Mouse (Mus musculus) gastrocnemius, postnatal 4 days (tissue): ENCODE data around the gene Bcl2l12. TPM values are rescaled to one million over a fixed set of nuclear protein-coding genes. Genes with fewer than 3 reads are reported as not detected.
"Not testable (repeated sequence)": the region's sequence is repeated elsewhere in the genome, so short reads cannot be mapped to it uniquely, and the experiment has no call there.

Source experiments
- DNase-seq, 2 experiments: peaks; one replicate each; pipeline ENCODE4 v3.0.0; 2021 to 2022; ENCODE audit warnings: low spot score in 2 of 2, mixed read lengths in 2 of 2
- long read RNA-seq, 2 experiments: library from polyadenylated mRNA; stranded (forward); transcript quantifications; one replicate each; pipeline ENCODE4 v2.0.0; 2021
- total RNA-seq, 2 experiments: library from RNA; stranded (reverse); gene quantifications; 2 replicates each; pipeline ENCODE4 v1.2.3; 2021

The Bcl2l12 gene
- total RNA-seq = 10 to 100 TPM; 21.5 to 22.0 TPM
- long read RNA-seq, experiment 1, transcript Bcl2l12-201 (7 exons, 1,075 nt) = major isoform, 18 of 19 reads
- long read RNA-seq, experiment 1, partial matches to known transcripts = 0 of 19 reads
- long read RNA-seq, experiment 1, other reads (novel, unspliced or antisense) = 1 of 19 reads
- long read RNA-seq, experiment 2, transcript Bcl2l12-201 (7 exons, 1,075 nt) = major isoform, 11 of 15 reads
- long read RNA-seq, experiment 2, partial matches to known transcripts = 2 of 15 reads
- long read RNA-seq, experiment 2, other reads (novel, unspliced or antisense) = 2 of 15 reads

DNA sequence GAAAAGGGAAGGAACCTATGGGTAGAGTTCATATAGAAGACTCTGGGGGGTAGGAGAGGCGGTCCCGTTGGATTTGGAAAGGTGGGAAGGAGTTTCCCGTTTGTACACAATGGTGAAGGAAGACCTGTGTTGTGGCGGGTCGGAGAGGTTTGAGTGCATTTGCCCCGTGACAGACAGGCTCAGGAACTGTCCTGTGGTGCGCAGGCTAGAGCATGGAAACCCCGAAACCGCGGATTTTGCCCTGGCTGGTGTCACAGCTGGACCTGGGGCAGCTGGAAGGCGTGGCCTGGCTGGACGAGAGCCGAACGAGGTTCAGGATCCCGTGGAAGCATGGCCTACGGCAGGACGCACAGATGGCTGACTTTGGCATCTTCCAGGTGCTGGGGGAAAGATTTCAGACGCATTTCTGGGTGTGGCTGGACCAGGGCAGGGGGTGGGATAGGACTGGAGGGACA is at the start of gene Bcl2l12:
Gene Bcl2l12, minus strand, starts transcription at position 212 of the 455 bp plus-strand sequence.
- peak in 1 of 2 experiments; percentile 70 for DNase-seq

DNA sequence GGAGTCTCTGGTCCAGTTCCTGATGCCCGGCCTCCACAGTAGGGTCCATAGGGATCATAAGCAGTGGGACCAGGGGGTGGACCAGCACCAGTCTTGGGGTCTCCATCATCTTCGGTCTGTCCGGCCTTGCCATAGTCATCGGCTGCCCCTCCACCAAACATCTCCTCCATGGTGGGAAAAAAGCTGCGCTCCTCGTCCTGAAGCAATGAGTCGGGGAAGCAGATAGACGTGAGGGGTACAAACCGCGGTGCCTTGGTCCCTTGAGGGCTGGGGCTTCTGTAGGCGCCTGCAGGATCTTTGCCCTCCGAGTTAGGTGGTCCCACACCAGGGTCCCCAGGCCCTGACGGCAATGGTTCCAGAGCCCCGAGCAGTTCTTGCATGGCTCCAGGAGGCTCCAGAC is 49.0 kb upstream of the Bcl2l12 start:
- no peak for DNase-seq

DNA sequence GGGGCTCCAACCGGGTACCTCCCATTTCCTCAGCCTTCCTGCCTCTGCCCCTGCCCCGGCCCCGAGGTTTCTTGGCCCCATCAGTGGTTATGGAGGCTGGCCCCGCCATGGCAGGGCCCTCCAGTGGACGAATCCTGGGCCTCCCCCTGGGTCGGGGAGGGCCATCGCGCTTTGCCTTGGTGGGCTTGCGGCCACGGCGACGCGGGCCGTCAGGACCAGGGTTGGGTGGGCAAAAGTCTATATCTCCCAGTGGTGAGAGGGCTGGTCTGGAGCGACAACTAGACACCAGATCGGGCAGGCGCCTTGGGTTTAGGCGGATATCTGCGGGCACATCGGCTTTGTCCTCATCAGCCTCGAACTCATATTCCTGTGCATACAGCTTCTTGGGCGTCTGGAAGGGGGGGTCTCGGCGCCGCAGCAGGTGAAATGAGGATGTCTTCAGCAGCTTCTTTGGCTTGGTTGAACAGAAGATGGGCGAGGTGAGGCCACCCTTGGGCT is 48.4 kb upstream of the Bcl2l12 start:
- DNase-seq = no peak

DNA sequence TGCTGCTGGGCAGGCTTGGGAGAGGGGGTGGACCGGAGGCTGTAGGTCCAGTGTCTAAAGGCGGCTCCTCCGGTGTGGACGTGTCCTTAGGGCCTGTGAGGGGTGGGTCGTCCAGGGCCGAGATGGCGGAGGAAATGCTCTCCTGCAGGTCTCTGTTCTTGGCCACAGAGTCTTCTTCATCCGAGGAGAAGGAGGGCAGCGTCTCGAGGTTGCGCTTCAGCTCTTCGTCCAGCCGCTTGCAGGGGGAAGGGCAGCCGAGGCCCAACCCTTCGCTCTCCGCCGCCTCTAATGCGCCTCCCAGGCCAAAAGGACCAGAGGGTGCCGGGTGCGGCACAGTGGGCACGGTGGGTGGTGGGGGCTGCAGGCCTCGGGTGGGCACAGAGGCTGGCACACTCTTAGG is 47.2 kb upstream of the Bcl2l12 start:
- no peak for DNase-seq

DNA sequence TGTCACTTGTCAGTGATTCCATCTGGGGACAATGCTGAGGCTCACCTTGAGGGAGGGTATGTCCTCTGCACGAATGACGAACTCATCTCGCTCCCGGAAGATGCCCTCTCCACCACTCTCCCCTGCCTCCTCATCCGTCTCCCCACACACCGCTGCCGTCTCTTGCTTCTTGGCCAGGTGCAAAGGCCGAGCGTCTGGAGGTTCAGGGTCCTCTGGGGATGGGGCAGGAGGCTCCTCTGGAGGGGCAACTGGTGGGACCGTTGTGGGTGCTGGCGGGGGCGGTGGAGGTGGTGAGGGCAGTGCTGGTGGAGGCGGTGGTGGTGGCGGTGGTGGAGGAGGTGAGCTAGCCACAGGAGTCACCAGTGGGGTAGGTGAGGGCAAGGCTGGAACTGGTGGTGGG is 44.8 kb upstream of the Bcl2l12 start:
- no peak for DNase-seq

DNA sequence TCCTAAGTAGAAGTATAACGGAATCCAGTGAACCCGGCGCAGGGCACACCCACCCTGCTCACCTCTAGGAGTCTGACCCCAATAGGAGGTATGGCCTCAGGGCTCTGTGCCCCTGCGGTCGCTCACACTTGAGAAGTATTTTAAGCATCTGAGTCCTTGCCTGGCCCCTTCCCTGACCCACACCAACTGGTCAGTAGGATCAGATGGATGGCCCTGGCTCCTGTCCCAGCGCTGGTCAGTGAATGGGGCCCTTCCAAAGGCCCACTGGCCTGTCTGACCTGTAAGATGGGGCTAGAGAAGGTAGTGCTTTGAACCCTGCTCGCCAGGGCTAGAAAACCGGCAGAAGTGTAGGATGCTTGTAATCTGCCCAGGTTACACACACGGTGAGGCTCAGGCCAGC is 42.3 kb upstream of the Bcl2l12 start:
- DNase-seq = no peak

DNA sequence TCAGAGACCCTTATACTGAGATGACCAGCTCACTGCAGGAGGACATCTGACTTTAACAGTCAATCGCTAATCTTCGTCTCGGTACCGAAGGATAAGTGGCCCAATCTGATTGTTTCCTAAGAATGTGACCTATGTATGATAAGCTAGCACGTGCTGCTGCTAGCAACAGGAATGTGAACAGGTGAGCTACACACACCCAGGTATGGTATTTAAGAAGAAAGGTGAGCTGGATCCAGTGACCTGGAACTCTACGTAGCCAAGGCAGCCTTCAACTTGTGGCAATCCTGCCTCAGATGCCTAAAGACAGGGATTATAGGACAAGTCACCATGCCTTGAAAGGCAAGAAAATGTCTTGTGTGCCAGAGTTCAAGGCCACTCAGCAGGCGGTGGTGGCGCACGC is 39.9 kb upstream of the Bcl2l12 start:
- no peak for DNase-seq

DNA sequence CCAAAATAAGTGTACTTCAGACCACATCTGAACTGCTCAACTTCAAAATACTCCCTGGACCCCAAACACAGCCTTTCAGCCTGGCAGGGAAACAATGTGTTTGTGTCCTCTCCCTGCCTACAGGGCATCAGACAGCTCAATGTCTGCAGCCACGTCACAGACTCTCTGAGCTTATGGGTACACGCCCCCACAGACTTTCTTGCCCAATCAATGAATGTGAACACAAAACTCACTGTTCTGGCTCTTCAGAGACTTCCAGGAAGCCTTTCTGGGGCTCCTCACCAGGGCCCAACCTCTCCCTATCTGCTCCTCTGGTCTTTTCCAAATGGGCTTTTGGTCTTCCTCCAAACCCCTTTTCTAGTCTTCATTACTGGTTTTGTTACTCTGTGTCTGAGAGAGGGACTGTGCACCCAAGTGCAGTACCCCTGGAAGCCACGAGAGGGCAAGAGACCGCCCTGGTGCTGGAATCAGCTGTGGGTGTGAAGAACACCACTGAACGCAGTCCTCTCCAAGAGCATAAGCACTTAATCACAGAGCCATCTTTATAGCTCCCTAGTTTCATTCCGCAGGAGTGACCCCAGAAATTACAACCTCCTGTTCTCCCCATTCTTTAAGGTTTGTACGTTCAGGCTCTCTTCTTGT is 39.3 kb upstream of the Bcl2l12 start:
- DNase-seq = peak in 1 of 2 experiments; percentile 58

DNA sequence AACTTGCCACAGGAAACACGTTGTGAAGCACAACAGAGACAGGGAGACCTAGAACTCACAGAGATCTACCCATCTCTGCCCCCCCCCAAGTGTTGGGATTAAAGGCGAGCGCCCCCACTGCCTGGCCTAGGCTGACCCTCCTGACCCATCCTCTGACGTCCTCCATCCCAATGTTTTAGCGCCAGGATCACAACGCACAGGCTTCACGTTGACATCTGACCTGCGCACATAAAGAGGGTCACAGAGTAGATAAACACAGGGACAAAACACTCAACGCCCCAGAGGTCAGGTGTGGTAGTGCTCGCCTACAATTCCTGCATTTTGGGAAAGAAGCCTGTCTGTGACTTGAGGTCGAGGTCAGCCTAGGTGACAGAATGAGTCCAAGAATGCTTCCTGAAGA is 38.2 kb upstream of the Bcl2l12 start:
- DNase-seq = no peak

DNA sequence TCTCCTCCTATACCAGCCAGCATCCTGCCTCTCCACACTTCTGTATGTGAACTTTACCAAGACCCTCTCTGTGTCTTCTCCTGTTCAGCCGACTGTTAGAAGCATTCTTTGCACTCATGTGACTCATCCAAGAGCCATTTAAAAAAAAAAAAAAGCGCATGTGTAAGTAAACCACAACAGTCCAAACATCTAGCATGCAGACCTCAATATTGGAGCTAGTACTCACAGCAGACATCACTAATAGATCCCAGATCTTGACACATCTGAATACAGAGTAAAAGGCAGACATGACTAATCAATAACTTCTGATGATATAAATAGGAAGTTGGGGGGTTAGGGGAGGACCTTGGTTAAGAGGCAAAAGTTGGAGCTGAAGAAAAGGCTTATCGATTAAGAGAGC is 37.1 kb upstream of the Bcl2l12 start:
- DNase-seq = no peak

DNA sequence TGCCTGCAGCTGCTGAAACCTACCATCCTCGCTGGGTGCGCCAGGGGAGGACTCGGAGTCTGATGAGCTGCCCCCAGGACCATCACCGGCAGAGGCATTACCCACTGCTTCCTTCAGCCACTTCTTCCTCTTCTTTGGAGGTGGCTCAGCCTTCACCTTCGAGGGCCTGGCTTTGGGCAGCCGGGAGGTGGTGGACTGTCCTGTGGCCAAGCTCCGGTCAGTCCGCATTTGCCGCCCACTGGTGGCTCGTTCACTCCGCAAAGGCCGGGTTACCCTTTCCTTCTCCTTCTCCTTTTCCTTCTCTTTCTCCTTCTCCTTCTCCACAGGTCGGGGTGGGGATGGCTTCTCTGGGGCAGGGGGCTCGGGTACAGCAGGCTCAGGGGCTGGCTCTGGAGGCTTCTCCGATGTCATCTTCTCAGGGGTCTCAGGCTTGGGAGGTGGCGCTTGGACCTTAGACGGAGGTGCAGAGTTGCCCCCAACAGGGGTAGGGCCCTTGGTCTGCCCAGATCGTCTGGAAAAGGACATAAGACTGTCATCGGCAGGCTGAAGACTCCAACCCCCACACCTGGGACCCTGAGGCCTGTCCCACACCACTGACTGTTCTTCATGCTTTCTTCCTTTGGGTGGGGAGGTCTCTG is 35.3 kb upstream of the Bcl2l12 start:
- DNase-seq = no peak

DNA sequence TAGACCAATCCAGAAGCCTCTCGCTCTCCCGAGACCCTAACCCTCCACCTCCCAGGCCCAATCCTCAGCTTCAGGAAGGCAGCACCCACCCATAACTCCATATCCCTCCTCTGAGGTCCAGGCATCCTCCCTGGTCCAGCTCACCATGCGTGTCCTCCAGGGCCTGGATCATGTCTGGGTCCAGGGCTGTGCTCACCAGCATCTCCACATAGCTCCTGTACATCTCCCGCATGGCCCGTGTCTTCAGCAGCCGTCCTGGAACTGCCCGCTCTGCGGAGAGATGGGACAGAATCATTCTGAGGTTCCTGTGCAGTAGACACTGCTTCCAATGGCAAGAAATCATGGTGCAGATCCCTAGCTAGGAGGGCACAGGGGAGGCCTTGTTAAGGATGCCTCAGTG is 32.3 kb upstream of the Bcl2l12 start:
- no peak for DNase-seq

DNA sequence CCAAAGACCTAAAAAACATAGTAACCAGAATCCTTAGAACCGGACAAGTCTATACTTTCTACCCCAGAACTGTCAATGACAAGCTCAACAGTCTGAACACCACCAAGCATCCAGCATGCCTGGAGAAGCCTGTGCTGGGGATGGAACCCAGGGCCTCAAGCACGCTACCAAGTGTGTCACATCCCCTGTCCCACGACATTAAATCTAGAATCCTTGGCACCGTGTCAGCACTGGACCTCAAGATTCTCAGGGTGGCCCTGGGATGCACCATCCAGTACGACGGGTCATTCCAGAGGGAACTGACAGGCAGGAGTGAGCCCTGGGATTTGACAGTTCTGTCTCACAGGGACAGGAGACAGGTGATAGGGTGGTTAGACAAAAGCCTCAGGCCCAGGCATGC is 31.5 kb upstream of the Bcl2l12 start:
- DNase-seq = no peak

DNA sequence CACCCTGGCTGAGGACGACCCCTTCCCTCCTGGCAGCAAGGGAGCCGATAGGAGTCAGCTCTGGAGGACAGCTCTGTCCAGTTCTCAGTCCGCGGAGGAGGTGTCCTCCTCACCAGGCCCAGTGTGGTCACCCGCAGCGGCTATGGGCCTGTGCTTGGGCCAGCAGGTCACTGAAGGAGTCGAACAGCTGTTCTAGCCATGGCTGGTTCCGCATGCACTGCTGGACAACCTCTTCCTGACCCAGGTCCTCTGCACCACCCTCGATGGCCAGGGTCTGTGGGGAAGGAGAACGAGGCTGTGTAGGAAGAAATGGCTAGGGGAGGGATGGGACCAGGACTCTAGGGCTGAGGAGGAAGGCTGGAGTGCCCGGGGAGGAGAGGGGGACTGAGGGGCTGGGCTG is 29.8 kb upstream of the Bcl2l12 start:
- DNase-seq = no peak

DNA sequence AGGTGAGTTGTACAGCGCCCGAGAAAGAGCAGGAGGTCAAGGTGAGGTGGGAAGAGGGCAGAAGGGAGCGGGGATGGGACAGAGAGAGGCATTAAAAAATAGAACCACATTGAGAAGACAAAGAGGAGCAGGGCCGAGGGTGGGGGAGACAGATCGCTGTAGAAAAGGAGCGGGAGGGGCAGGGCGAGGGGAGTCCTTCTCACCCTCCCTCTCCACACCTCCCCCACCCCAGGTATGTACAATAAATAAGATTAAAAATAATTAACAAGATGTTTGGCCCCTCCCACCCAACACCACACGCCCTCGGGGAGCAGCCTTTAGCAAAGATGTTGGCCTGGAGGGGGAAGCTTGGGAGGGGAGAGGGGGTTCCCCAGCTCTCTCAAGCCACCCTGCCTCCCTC is 29.2 kb upstream of the Bcl2l12 start:
- no peak for DNase-seq

DNA sequence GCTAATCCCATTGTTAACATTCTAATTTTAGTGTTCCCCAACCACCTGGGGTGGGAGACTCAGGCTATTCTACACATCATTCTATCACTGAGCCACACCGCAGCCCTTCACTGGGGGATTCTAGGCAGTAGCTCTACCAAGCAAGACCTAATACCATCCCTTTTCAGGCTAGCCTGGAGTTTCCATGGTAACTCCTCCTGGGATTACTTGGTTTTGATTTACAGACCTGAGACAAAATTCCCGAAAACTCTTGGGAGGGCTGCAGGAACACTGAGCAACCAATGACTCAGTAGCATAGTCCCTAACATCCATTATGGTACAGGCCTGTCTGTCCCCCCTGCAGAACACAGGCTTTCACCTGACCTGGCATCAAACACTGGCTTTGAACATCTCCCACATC is 27.7 kb upstream of the Bcl2l12 start:
- no peak for DNase-seq

DNA sequence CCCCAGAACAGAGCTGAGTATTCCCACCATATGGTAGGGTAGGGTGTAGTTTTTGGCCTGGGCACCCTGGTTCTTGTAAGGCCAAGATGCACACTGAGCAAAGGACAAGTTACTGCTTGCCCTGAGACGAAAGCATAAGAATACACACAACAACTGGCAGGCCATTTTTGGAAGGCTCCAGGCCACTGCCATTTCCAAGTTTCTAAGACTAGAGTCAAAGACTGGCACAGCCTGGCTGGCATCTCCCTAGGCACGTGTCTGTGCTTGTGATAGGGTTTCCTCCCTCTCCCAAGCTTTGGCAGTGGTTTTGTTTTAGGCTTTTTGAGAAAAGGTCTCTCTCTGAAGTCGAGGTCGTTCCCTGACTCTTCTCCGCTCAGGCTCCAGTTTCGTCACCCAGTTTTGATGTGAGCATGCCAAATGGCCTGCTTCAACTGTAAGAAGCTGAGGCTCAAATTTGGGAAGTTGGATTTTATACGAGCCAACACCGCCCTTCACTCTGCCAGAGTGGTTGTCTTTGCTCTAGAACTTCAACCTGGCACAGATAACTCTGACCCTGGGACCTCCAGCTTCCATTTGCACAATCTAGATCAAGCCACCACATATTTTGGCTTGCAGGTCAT is 27.2 kb upstream of the Bcl2l12 start:
- DNase-seq = no peak

DNA sequence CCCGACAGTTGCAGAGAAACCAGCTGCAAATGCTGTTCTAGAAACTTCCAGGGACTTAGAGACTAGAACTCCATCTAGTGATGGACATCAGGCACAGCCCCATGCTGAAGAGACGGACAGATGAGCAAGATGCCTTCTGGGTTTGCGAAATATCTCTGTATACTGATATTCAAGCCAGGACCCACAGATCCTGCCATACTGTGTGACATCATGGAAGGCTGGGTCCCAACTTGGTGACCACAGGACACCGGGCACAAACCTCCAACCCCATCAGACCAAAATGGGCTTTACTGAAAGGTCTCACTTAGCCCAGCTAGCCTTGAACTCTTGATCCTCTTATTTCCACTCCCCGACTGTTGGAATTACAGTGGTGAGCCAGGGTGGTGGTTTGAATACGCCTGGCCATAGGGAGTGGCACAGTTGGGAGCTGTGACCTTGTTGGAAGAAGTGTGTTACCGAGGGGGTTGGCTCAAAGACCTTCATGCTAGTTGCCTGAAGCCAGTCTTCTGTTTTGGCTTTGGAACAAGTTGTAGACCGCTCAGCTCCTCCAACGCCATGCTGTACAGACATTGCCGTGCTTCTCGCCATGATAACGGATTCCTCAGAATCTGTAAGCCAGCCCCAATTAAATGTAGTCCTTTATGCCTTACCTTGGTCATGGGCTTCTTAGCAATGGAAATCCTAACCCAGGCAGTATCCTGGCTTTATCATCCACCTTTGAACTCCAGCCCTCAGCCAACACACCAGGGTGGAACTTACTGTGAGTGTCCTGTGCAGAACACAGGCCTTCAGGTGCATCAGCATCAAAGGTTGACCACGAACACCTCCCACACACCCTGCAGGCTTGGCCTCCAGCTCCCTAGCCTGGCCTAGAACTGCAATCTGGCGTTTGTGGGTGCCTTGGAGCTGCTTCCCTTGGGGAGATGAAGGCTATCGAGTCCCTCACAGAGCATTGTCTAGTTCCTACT is 26.1 kb upstream of the Bcl2l12 start:
- no peak for DNase-seq

DNA sequence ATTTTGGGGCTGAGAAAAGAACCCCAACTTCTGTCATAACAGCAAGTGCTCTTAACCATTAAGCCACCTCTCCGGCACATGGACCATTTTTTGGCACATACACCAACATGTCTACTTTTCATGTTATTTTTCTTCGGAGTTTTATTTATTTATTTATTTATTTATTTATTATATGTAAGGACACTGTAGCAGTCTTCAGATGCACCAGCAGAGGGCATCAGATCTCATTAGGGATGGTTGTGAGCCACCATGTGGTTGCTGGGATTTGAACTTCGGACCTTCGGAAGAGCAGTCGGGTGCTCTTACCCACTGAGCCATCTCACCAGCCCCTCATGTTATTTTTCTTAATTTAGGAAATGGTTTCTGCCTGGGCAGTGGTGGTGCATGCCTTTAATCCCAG is 25.2 kb upstream of the Bcl2l12 start:
- DNase-seq = not testable (repeated sequence)

DNA sequence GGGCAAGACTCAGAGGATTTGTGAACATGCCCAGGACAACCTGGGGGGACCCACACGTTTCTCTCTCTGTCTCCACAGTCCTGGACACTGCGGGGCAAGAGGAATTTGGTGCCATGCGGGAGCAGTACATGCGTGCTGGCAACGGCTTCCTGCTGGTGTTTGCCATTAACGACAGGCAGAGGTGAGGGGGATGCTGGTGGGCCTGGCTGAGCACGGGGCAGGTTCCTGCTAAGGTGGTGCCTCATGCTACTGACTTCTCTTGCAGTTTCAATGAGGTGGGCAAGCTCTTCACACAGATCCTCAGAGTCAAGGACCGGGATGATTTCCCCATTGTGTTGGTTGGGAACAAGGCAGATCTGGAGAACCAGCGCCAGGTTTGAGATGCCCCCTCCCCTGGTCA is 21.7 kb upstream of the Bcl2l12 start:
- no peak for DNase-seq
